Mouse (Mus musculus): ENCODE data around the gene Rad51d.

GRCm38 (mm10) chr11:82897478-82897877 lies 7.1 kb upstream of the Rad51d start:
- no peak for TF ChIP-seq CTCF (IDR thresholded peaks at IDR 0.05; ENCODE audit: low read depth)
- TF ChIP-seq EP300 (IDR thresholded peaks at IDR 0.05; ENCODE audit: low read depth): no peak

Data from liver, postnatal 0 days (tissue).